Mouse (Mus musculus): Measurements from ENCODE around the gene Gse1. TPM values are rescaled to one million over a fixed set of nuclear protein-coding genes. Genes with fewer than 3 reads are reported as not detected.
A peak's percentile ranks its signal among the peaks of the same experiment; 100 is the strongest.

Gse1 gene
- polyA plus RNA-seq, 1 experiment, result 14.7 TPM

GRCm38 (mm10) chr8:120261338-120262120, 33.3 kb downstream of the Gse1 start:
- H3K79me2 ChIP-seq (ENCODE audit: control insufficient read depth, insufficient read depth), result peaks cover 32% of the 10 kb centered on the region
- peak overlapping the region; percentile 63 for H3K4me2 ChIP-seq (ENCODE audit: low read depth)
- no peaks in the 10 kb centered on the region for H3K27me3 ChIP-seq (ENCODE audit: control insufficient read depth, insufficient read depth, insufficient read length)
- TF ChIP-seq USF1 (IDR thresholded peaks at IDR 0.05; ENCODE audit: low read depth) (no peak), POLR2A (IDR thresholded peaks at IDR 0.05; ENCODE audit: insufficient read length, low read depth) (no peak), MYOG (IDR thresholded peaks at IDR 0.05; ENCODE audit: control insufficient read depth in 1 of 3, insufficient read depth in 1 of 3, insufficient read length in 2 of 3, low read depth in 2 of 3) (peak in 1 of 3 experiments; percentile 70), SRF (IDR thresholded peaks at IDR 0.05; ENCODE audit: control insufficient read depth, insufficient read length, low read depth) (no peak), MYOD1 (IDR thresholded peaks at IDR 0.05; ENCODE audit: control insufficient read depth in 1 of 3, insufficient read length in 2 of 3, low read depth in 2 of 3) (peak in 2 of 3 experiments; percentile 22 to 31), POLR2AphosphoS2 (IDR thresholded peaks at IDR 0.05; ENCODE audit: insufficient read length, low read depth) (no peak), TCF12 (IDR thresholded peaks at IDR 0.05; ENCODE audit: insufficient read depth, poor library complexity, severe bottlenecking) (no peak)
- H3ac ChIP-seq (ENCODE audit: control insufficient read depth, insufficient read length), result no peak overlapping the region
- no peaks in the 10 kb centered on the region for H3K36me3 ChIP-seq (ENCODE audit: control insufficient read depth, insufficient read depth)
- H3K4me3 ChIP-seq, result peak overlapping the region; percentile 3

- H3K36me3 ChIP-seq (ENCODE audit: control insufficient read depth, insufficient read depth), result no peaks in the 10 kb centered on the region
- TF ChIP-seq SRF (IDR thresholded peaks at IDR 0.05; ENCODE audit: control insufficient read depth, insufficient read length, low read depth) (no peak), REST (IDR thresholded peaks at IDR 0.05; ENCODE audit: insufficient read depth, insufficient read length) (no peak)
- H3K27me3 ChIP-seq (ENCODE audit: control insufficient read depth, insufficient read depth, insufficient read length), result no peaks in the 10 kb centered on the region
- no peak overlapping the region for H3ac ChIP-seq (ENCODE audit: control insufficient read depth, insufficient read length)
- no peak overlapping the region for H3K4me3 ChIP-seq
- H3K4me2 ChIP-seq (ENCODE audit: low read depth), result no peak overlapping the region
- H3K79me2 ChIP-seq (ENCODE audit: control insufficient read depth, insufficient read depth), result peaks cover 27% of the 10 kb centered on the region
Measured at GRCm38 (mm10) chr8:120263879-120264278, 35.6 kb downstream of the Gse1 start.

DNA sequence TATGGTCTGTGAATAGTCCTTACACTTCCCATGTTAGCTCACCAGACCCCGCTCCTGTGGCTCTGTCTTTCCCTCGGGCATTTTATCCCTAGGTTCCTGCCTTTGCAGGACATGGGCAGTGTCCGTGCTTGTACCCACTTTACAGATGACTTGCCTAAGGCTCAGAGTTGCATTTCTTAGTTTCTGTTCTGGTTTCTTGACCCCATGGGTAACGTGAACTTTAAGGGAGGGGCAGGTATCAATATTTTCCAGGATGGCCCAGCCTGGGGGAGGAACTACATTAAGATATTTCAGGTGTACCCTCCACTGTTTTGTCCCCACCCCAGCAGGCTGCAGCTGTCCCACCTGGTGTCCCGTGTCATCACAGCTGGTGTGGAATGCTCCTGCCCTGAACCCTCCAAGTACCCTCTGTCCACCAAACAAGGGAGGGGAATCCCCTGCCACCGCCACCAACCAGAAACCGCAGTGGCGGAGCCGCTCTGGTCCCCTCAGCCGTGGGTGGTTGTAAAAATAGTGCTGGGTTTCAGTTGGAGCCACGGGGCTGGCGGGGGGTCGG, 36.2 kb downstream of the Gse1 start:
- TF ChIP-seq MYOD1 (IDR thresholded peaks at IDR 0.05; ENCODE audit: control insufficient read depth in 1 of 3, insufficient read length in 2 of 3, low read depth in 2 of 3), result peak; percentile 79 to 98 (median 95)
- TF ChIP-seq TCF3 (IDR thresholded peaks at IDR 0.05; ENCODE audit: insufficient read length, low read depth), result peak; percentile 96
- peak; percentile 17 to 95 (median 92) for TF ChIP-seq MYOG (IDR thresholded peaks at IDR 0.05; ENCODE audit: control insufficient read depth in 1 of 3, insufficient read depth in 1 of 3, insufficient read length in 2 of 3, low read depth in 2 of 3)
- TF ChIP-seq MAX (IDR thresholded peaks at IDR 0.05; ENCODE audit: low read depth), result no peak
- TF ChIP-seq POLR2AphosphoS2 (IDR thresholded peaks at IDR 0.05; ENCODE audit: insufficient read length, low read depth), result no peak
- no peak for TF ChIP-seq SRF (IDR thresholded peaks at IDR 0.05; ENCODE audit: control insufficient read depth, insufficient read length, low read depth)
- TF ChIP-seq TCF12 (IDR thresholded peaks at IDR 0.05; ENCODE audit: insufficient read depth, poor library complexity, severe bottlenecking), result peak; percentile 96
- Histone ChIP-seq H3K79me2 (ENCODE audit: control insufficient read depth, insufficient read depth) (peaks cover 26% of the 10 kb centered on the region), H3K4me2 (ENCODE audit: low read depth) (peak overlapping the region; percentile 57), H3K36me3 (ENCODE audit: control insufficient read depth, insufficient read depth) (no peaks in the 10 kb centered on the region), H3K4me3 (no peak overlapping the region), H3K27me3 (ENCODE audit: control insufficient read depth, insufficient read depth, insufficient read length) (no peaks in the 10 kb centered on the region), H3ac (ENCODE audit: control insufficient read depth, insufficient read length) (no peak overlapping the region)

DNA sequence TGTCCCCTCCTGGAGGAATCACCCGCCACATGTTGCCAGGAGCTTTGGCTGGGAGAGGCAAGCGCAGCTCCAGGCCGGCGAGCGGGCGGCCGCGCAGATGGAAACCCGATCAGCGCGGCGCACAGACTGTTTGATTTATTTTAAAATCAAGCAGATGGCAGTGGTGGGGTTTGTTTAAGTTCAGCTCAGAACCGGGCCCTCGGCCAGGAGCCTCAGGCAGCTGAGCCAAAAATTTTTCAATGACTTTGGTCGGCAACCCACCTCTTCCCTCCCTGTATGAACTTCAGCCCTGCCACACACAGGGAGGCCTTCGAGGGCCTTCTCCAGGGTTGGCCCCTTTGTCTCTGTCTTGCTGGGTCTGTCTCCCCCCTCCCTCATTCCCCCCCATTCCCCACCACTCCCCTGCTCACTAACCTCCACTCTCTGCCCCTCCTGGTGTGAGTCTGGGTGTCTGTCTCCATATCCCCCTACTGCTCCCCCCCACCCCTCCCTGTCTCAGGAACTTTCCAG, 36.7 kb downstream of the Gse1 start:
- TF ChIP-seq TCF12 (IDR thresholded peaks at IDR 0.05; ENCODE audit: insufficient read depth, poor library complexity, severe bottlenecking), result peak; percentile 35
- TF ChIP-seq POLR2AphosphoS2 (IDR thresholded peaks at IDR 0.05; ENCODE audit: insufficient read length, low read depth), result no peak
- no peak for TF ChIP-seq MYOD1 (IDR thresholded peaks at IDR 0.05; ENCODE audit: control insufficient read depth in 1 of 3, insufficient read length in 2 of 3, low read depth in 2 of 3)
- TF ChIP-seq TCF3 (IDR thresholded peaks at IDR 0.05; ENCODE audit: insufficient read length, low read depth), result peak; percentile 3
- TF ChIP-seq MYOG (IDR thresholded peaks at IDR 0.05; ENCODE audit: control insufficient read depth in 1 of 3, insufficient read depth in 1 of 3, insufficient read length in 2 of 3, low read depth in 2 of 3), result peak in 2 of 3 experiments; percentile 29 to 30
- no peak for TF ChIP-seq MAX (IDR thresholded peaks at IDR 0.05; ENCODE audit: low read depth)
- TF ChIP-seq E2F4 (IDR thresholded peaks at IDR 0.05; ENCODE audit: insufficient read depth), result no peak
- no peak for TF ChIP-seq SRF (IDR thresholded peaks at IDR 0.05; ENCODE audit: control insufficient read depth, insufficient read length, low read depth)
- TF ChIP-seq POLR2A (IDR thresholded peaks at IDR 0.05; ENCODE audit: insufficient read length, low read depth), result no peak
- no peak for TF ChIP-seq CEBPB (IDR thresholded peaks at IDR 0.05; ENCODE audit: insufficient read depth, poor library complexity, severe bottlenecking)
- TF ChIP-seq USF1 (IDR thresholded peaks at IDR 0.05; ENCODE audit: low read depth), result no peak
- no peak for TF ChIP-seq REST (IDR thresholded peaks at IDR 0.05; ENCODE audit: insufficient read depth, insufficient read length)
- Histone ChIP-seq H3K4me2 (ENCODE audit: low read depth) (peak overlapping the region; percentile 57), H3K27me3 (ENCODE audit: control insufficient read depth, insufficient read depth, insufficient read length) (no peaks in the 10 kb centered on the region), H3K36me3 (ENCODE audit: control insufficient read depth, insufficient read depth) (no peaks in the 10 kb centered on the region), H3K79me2 (ENCODE audit: control insufficient read depth, insufficient read depth) (peaks cover 27% of the 10 kb centered on the region), H3K4me3 (no peak overlapping the region), H3ac (ENCODE audit: control insufficient read depth, insufficient read length) (no peak overlapping the region)

- no peaks in the 10 kb centered on the region for H3K27me3 ChIP-seq (ENCODE audit: control insufficient read depth, insufficient read depth, insufficient read length)
- peaks cover 30% of the 10 kb centered on the region for H3K79me2 ChIP-seq (ENCODE audit: control insufficient read depth, insufficient read depth)
- peak overlapping the region; percentile 90 for H3K4me2 ChIP-seq (ENCODE audit: low read depth)
- no peaks in the 10 kb centered on the region for H3K36me3 ChIP-seq (ENCODE audit: control insufficient read depth, insufficient read depth)
- TF ChIP-seq SRF (IDR thresholded peaks at IDR 0.05; ENCODE audit: control insufficient read depth, insufficient read length, low read depth) (peak; percentile 49), MYOD1 (IDR thresholded peaks at IDR 0.05; ENCODE audit: control insufficient read depth in 1 of 3, insufficient read length in 2 of 3, low read depth in 2 of 3) (peak; percentile 97 to 100 (median 100)), MYOG (IDR thresholded peaks at IDR 0.05; ENCODE audit: control insufficient read depth in 1 of 3, insufficient read depth in 1 of 3, insufficient read length in 2 of 3, low read depth in 2 of 3) (peak; percentile 98 to 100 (median 100)), MAX (IDR thresholded peaks at IDR 0.05; ENCODE audit: low read depth) (no peak), TCF12 (IDR thresholded peaks at IDR 0.05; ENCODE audit: insufficient read depth, poor library complexity, severe bottlenecking) (peak; percentile 100), E2F4 (IDR thresholded peaks at IDR 0.05; ENCODE audit: insufficient read depth) (no peak), REST (IDR thresholded peaks at IDR 0.05; ENCODE audit: insufficient read depth, insufficient read length) (no peak), USF1 (IDR thresholded peaks at IDR 0.05; ENCODE audit: low read depth) (peak; percentile 19), TCF3 (IDR thresholded peaks at IDR 0.05; ENCODE audit: insufficient read length, low read depth) (peak; percentile 100), POLR2A (IDR thresholded peaks at IDR 0.05; ENCODE audit: insufficient read length, low read depth) (peak; percentile 34), CEBPB (IDR thresholded peaks at IDR 0.05; ENCODE audit: insufficient read depth, poor library complexity, severe bottlenecking) (no peak), POLR2AphosphoS2 (IDR thresholded peaks at IDR 0.05; ENCODE audit: insufficient read length, low read depth) (no peak)
- H3K4me3 ChIP-seq, result no peak overlapping the region
- no peak overlapping the region for H3ac ChIP-seq (ENCODE audit: control insufficient read depth, insufficient read length)
Measured at GRCm38 (mm10) chr8:120265471-120265870, 37.2 kb downstream of the Gse1 start.

All from myocyte (in vitro differentiated cells).